Mouse (Mus musculus): ENCODE results near the gene Bpifb3. TPM values are rescaled to one million over a fixed set of nuclear protein-coding genes. Genes with fewer than 3 reads are reported as not detected.

The Bpifb3 gene
- not detected for total RNA-seq (2022)

GRCm38 (mm10) chr2:153917930-153918329 is at the start of gene Bpifb3:
TSS of gene Bpifb3 (plus strand) at chr2:153918230.
- no peak for DNase-seq (ENCODE audit: low spot score in 2 of 2)

GRCm38 (mm10) chr2:153870984-153871383 is 47.0 kb upstream of the Bpifb3 start, which contains the start of gene Sun5:
TSS of gene Sun5 (minus strand) at chr2:153871084.
- DNase-seq (ENCODE audit: low spot score in 2 of 2): no peak

DNA sequence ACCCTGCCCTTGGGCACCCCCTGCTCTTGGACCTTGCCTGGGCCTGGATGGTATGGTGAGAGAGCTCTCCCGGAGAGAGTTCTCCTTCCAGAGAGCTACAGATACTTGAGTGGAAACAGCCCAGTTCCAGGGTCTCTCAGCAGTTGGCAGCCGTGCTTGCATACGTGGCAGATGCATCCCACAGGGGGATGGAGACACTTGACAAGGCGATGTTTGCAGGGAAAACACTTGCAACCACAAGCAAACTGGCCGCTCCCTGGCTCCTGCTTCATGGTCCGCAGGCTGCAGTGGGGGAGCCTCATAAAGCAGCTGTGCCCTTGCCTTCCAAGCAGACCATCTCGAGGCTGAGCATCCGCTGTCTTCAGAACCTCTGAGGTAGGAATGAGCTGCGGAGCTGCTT is 43.3 kb upstream of the Bpifb3 start, which contains the start of gene Bpifb2:
TSS of gene Bpifb2 (plus strand) at position 301 of the 400 bp plus-strand sequence.
- no peak for DNase-seq (ENCODE audit: low spot score in 2 of 2)

DNA sequence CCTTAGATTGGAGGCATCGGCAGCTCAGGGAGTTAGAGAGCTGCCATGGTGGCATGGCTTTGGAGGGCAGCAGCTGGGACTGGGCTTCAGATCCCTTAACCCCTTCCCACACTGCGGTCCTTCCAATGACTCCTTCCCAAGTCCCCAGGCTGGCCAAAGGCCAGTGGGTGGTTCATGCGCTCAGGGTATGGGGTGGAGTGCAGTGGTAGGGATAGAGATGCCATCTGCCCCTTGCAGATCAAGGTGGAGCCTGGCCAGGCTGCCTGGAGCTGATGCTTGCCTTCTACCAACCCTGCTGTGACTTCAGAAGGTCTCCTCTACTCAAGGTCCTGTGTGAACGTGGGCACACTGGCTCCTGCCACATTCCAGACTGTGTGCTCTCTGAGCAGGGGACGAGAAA is 18.9 kb upstream of the Bpifb3 start:
- no peak for DNase-seq (ENCODE audit: low spot score in 2 of 2)

GRCm38 (mm10) chr2:153900088-153900487 is 17.9 kb upstream of the Bpifb3 start, which contains the start of gene Bpifb6:
TSS of gene Bpifb6 (plus strand) at chr2:153900388.
- DNase-seq (ENCODE audit: low spot score in 2 of 2): no peak

DNA sequence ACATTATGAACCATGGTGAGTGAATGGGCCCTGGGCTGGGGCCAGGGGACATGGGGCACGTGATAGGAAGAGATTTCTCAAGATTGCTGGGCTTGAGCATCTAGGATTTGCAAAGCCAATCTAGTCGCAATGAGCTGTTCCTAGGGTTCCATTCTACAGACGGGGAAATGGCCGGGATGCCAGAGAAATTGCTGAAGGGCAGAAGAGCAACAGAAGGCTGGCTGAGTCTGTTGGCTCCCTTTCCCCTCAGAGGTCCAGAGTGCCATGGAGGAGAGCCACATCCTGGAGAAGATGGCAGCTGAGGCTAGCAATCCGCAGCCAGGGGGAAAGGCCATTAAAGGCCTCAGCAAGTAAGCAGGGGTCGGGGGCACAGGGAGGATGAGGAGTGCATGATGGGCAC is 15.3 kb upstream of the Bpifb3 start:
- DNase-seq (ENCODE audit: low spot score in 2 of 2): no peak

- DNase-seq (ENCODE audit: low spot score in 2 of 2): no peak
Observed at GRCm38 (mm10) chr2:153906626-153907025, 11.4 kb upstream of the Bpifb3 start.

DNA sequence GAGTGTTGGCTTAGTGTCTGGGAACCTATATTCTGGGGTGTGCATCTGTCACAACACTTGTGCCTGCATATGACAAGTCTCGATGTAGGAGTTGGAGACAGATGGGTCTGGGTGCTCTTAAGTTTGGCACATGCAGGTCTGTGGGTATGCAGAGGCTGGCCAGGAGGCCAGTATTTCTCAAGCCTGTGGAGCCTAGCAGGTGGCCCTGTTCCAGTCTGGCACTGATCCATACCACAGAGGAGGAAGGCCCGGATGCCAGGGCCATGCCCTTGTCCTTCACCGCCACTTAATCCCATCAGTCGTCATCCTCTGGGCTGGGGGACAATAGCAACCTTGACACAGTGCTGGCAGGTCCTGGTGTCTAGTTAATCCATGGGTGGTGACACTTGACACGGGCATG is 3.9 kb upstream of the Bpifb3 start:
- DNase-seq (ENCODE audit: low spot score in 2 of 2): peak in 1 of 2 experiments; percentile 38

DNA sequence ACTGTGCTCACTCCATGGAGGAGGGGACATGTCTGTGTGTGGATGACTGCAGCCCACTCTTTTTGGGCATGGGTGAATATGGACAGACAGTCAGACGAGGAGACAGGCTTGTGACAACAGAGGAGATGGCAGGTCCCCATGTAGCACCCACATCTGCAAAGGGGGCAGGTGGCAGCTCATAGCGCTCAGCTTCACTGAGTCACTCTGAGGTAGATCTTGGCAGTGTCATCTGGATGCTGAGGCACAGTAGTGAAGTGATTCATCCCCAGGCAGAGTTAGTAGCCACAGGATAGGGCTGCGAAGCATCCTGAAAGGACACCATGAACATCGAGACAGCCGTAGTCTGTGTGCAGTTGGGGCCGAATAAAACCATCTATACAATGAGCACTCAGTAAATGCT is 3.2 kb downstream of the Bpifb3 start:
- peak in 1 of 2 experiments; percentile 64 for DNase-seq (ENCODE audit: low spot score in 2 of 2)

DNA sequence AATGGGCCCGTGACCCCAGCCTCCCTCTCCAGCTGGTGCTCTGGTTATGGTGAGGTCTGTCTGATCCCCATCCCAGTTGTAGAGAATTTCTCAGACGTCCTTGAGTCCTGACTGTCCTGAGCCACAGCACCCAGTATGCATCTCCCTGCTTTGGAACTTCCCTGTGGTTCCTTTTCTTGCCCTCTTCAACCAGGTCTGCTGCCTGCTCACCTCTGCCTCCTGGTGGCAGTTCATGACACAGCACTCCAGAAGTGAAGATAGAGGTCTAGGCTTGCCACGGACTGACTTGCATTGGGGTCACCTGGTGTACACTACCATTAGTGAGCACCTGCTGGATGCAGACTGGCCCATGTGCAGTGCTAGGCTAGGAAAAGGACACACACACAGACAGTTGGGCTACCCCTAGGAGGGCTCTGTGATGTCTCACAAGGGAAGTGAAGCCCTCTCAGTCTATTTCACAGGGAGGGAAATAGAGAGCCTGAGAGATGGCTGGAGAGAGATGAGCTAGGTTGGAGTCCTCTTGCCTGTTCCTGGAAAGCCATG is 11.9 kb downstream of the Bpifb3 start:
- DNase-seq (ENCODE audit: low spot score in 2 of 2): peak in 1 of 2 experiments; percentile 34

DNA sequence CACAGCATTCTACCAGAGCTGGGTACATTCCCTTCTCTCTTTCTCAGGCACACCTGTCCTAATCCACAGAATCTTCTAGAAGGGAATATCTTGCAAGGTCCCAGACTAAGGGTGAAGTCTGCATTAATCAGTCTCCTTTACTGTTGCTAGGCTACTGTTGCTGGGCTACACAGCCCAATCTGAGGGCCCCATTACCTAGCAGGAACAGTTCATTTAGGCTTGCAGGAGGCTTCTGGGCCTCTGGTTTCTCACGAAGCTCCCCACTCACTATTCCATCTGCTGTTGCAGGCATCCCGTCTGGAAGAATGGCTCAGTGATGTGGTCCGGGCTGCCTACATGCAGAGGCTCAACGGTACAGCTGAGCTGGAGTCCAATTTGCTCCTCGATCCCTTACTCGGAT is 13.1 kb downstream of the Bpifb3 start:
- no peak for DNase-seq (ENCODE audit: low spot score in 2 of 2)

DNA sequence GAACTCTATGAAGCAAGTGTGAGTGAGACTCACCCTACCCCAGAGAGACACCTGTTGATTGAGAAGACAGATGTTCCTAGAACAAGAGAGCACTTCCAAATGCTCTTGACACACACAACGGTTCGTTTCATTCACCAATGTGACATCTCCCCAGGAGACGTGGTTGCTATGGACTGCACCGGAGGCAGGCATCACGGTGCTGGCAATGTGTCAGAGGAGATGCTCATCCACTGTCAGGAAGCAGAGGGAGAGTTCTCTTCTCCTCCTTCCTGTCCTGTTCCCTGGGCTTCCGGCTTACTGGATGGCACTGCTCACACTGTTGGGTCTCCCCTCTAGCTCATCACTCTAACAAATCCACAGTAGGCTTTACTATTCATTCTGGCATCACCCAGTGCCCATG is 15.3 kb downstream of the Bpifb3 start:
- no peak for DNase-seq (ENCODE audit: low spot score in 2 of 2)

- DNase-seq (ENCODE audit: low spot score in 2 of 2): no peak
Observed at GRCm38 (mm10) chr2:153935348-153935747, 17.3 kb downstream of the Bpifb3 start.

- no peak for DNase-seq (ENCODE audit: low spot score in 2 of 2)
Observed at GRCm38 (mm10) chr2:153937843-153938242, 19.8 kb downstream of the Bpifb3 start, which contains the start of gene Bpifb4. TSS of gene Bpifb4 (plus strand) at chr2:153938212.

- DNase-seq (ENCODE audit: low spot score in 2 of 2): peak in 1 of 2 experiments; percentile 59
Observed at GRCm38 (mm10) chr2:153943537-153943936, 25.5 kb downstream of the Bpifb3 start.

GRCm38 (mm10) chr2:153944567-153944966 is 26.5 kb downstream of the Bpifb3 start:
- no peak for DNase-seq (ENCODE audit: low spot score in 2 of 2)

GRCm38 (mm10) chr2:153952897-153953296 is 34.9 kb downstream of the Bpifb3 start:
- DNase-seq (ENCODE audit: low spot score in 2 of 2): peak in 1 of 2 experiments; percentile 59

- DNase-seq (ENCODE audit: low spot score in 2 of 2): no peak
Observed at GRCm38 (mm10) chr2:153953836-153954235, 35.8 kb downstream of the Bpifb3 start.

- peak; percentile 24 to 41 for DNase-seq (ENCODE audit: low spot score in 2 of 2)
Observed at GRCm38 (mm10) chr2:153962821-153963331, 44.8 kb downstream of the Bpifb3 start.

GRCm38 (mm10) chr2:153963334-153963733 is 45.3 kb downstream of the Bpifb3 start:
- peak in 1 of 2 experiments; percentile 11 for DNase-seq (ENCODE audit: low spot score in 2 of 2)

GRCm38 (mm10) chr2:153970221-153970620 is 52.2 kb downstream of the Bpifb3 start:
- DNase-seq (ENCODE audit: low spot score in 2 of 2): peak in 1 of 2 experiments; percentile 20

DNA sequence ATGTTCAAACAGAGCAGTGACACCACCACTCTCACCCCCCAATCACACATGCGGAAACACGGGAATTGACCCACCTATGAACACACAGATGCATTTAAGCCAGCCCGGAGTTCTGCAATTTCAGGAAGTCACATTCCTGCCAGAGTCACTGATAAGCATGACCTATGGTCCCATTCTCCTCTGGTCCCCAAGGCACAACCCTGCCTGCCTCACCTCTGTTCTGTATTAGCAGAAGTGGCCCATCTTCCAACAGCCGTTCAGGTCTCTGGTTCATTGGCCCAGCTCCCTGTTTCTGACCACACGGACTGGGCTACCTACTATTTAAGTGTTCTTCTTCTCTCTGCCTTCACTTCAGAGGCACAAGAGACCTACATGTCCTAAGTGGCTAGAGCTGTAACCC is 56.6 kb downstream of the Bpifb3 start, which contains the start of gene Bpifa6:
TSS of gene Bpifa6 (plus strand) at position 364 of the 400 bp plus-strand sequence.
- DNase-seq (ENCODE audit: low spot score in 2 of 2): no peak
